Mouse (Mus musculus) midbrain, postnatal 0 days (tissue): ENCODE measurements at regions not wholly inside any gene's neighbourhood (a gene's known extent, or its start where the extent isn't known, plus 50 kb on each side); places are given as distances from the start of the nearest gene placed in this dataset.
A peak's percentile ranks its signal among the peaks of the same experiment; 100 is the strongest.

ENCODE experiments used
- ATAC-seq: fragments of 200-750 bp; cut with Nextera tagmentation; 2 replicates; pipeline ENCODE4 v1.8.0; 2017; ENCODE audit warnings: moderate number of reproducible peaks, mild to moderate bottlenecking, moderate TSS enrichment, moderate library complexity; ENCODE audit not compliant: low FRiP score
- DNase-seq: peaks from one replicate; pipeline ENCODE4 v3.0.0-alpha.2; 2015; ENCODE audit warnings: low spot score
- H3K27ac ChIP-seq: fragments of 300-500 bp; sonication (generic); 2 replicates; pipeline ENCODE4 v1.5.1; 2014; ENCODE audit warnings: low read depth, mild to moderate bottlenecking, low read length, mixed read lengths
- H3K27me3 ChIP-seq: fragments of 300-500 bp; sonication (generic); 2 replicates; pipeline ENCODE4 v1.6.1; 2014; ENCODE audit warnings: low read length, control low read depth, mixed read lengths; ENCODE audit not compliant: insufficient read depth
- H3K36me3 ChIP-seq: fragments of 300-500 bp; sonication (generic); 2 replicates; pipeline ENCODE4 v1.6.1; 2014; ENCODE audit warnings: low read length, control low read depth, mixed read lengths; ENCODE audit not compliant: insufficient read depth
- H3K4me1 ChIP-seq: fragments of 300-500 bp; sonication (generic); 2 replicates; pipeline ENCODE4 v1.6.1; 2014; ENCODE audit warnings: mild to moderate bottlenecking, control low read depth, antibody characterized with exemption, low read length, mixed read lengths; ENCODE audit not compliant: insufficient read depth
- H3K4me2 ChIP-seq: fragments of 300-500 bp; sonication (generic); 2 replicates; pipeline ENCODE4 v1.6.1; 2014; ENCODE audit warnings: low read depth, mild to moderate bottlenecking, low read length, mixed read lengths; ENCODE audit not compliant: poor library complexity, severe bottlenecking
- H3K4me3 ChIP-seq: fragments of 300-500 bp; sonication (generic); 2 replicates; pipeline ENCODE4 v1.5.1; 2014; ENCODE audit warnings: low read depth, mild to moderate bottlenecking, low read length, moderate library complexity
- H3K9ac ChIP-seq: fragments of 300-500 bp; sonication (generic); replicated peaks from 2 replicates; pipeline ENCODE4 v1.6.1; 2014; ENCODE audit warnings: mild to moderate bottlenecking, low read length, moderate library complexity, mixed read lengths; ENCODE audit not compliant: poor library complexity, severe bottlenecking
- H3K9me3 ChIP-seq: fragments of 300-500 bp; sonication (generic); 2 replicates; pipeline ENCODE4 v1.6.1; 2016; ENCODE audit warnings: low read length, control low read depth
- CTCF ChIP-seq: IDR thresholded peaks from 2 replicates; pipeline ENCODE4 v1.5.1; 2016; ENCODE audit warnings: antibody characterized with exemption, mild to moderate bottlenecking
- WGBS: fragments of 180-500 bp; shearing (Covaris S2); extraction: QIAGEN DNeasy Blood & Tissue Kit; methylation state at CpG from one replicate; pipeline ENCODE4 v1.1.7; 2014; 5-methylcytosine and 5-hydroxymethylcytosine counted together

DNA sequence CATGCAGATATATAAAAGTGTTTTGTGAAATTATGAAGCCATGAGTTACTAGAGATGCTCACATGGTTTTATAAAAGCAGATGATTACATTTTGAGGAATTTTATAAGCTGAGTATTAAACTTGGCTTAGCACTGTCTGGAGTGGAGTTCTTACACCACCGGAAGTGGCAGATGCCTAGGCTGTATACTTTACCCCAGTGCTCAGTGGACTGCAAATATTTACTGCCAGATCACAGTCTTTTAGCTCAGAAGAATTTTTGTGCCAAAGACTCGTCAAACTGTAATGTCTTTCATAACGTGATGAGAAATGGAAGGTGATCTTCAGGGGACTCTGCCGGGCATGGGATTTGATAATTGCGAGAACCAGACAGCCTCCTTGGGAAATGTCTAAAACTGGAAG is 136.1 kb upstream of the 9330182O14Rik start:
- 79% methylated on average over 5 of the region's 5 CpGs for WGBS
- H3K36me3 ChIP-seq: no peaks in the 10 kb centered on the region
- H3K9ac ChIP-seq: no peak overlapping the region
- no peak overlapping the region for H3K27ac ChIP-seq
- no peak for DNase-seq
- no peak overlapping the region for H3K4me2 ChIP-seq
- H3K4me1 ChIP-seq: no peaks in the 10 kb centered on the region
- no peak for TF ChIP-seq CTCF
- no peaks in the 10 kb centered on the region for H3K27me3 ChIP-seq
- H3K4me3 ChIP-seq: no peak overlapping the region
- no peak for ATAC-seq
- no peaks in the 10 kb centered on the region for H3K9me3 ChIP-seq

DNA sequence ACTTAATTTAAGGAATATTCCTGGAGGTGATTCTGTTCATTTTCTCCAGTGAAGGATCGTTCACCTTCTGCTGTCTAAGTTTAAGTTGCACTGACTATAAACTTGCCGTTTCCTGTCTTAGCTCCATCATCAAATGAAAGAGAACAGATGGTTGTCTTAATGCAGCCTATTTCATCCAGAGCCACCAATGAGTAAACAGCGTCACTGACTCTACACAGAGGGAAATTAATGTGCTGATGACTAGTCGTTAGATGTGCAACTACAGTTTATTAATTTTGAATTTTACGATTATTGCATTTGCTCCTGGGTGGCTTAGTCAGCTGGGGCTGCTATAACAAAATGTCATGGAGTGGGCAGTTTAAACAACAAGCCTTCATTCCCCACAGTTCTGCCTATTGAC is 134.1 kb upstream of the 9330182O14Rik start:
- H3K4me2 ChIP-seq: no peak overlapping the region
- H3K27ac ChIP-seq: no peak overlapping the region
- ATAC-seq (no peak), DNase-seq (no peak)
- no peaks in the 10 kb centered on the region for H3K9me3 ChIP-seq
- 92% methylated on average over 5 of the region's 5 CpGs for WGBS
- H3K36me3 ChIP-seq: no peaks in the 10 kb centered on the region
- H3K4me3 ChIP-seq: no peak overlapping the region
- H3K27me3 ChIP-seq: no peaks in the 10 kb centered on the region
- H3K9ac ChIP-seq: no peak overlapping the region
- no peaks in the 10 kb centered on the region for H3K4me1 ChIP-seq
- no peak for TF ChIP-seq CTCF

DNA sequence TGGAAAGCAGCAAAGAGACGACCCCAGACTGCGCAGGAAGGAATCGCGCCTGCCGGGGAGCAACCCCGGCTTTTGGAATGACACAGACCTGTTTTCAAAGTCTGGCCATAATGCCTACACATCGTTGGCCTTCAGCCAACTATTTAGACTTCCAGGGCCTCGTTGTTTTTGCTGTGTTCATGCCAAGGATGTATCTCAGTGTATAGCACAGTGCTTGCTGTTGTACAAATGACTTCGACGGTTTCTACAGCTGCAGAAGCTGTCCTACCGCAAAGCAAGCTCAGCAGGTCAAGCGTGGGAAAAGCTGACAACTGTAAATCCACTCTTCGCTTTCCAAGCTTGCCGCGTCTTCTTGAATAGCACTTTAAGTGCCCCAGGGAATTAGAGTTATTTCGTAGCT is 129.1 kb upstream of the 9330182O14Rik start:
- DNase-seq (no peak), ATAC-seq (no peak)
- no peak overlapping the region for H3K9ac ChIP-seq
- H3K4me3 ChIP-seq: no peak overlapping the region
- 82% methylated on average over 16 of the region's 16 CpGs for WGBS
- no peaks in the 10 kb centered on the region for H3K36me3 ChIP-seq
- no peaks in the 10 kb centered on the region for H3K4me1 ChIP-seq
- H3K27me3 ChIP-seq: no peaks in the 10 kb centered on the region
- no peak overlapping the region for H3K27ac ChIP-seq
- TF ChIP-seq CTCF: no peak
- H3K9me3 ChIP-seq: no peaks in the 10 kb centered on the region
- no peak overlapping the region for H3K4me2 ChIP-seq

DNA sequence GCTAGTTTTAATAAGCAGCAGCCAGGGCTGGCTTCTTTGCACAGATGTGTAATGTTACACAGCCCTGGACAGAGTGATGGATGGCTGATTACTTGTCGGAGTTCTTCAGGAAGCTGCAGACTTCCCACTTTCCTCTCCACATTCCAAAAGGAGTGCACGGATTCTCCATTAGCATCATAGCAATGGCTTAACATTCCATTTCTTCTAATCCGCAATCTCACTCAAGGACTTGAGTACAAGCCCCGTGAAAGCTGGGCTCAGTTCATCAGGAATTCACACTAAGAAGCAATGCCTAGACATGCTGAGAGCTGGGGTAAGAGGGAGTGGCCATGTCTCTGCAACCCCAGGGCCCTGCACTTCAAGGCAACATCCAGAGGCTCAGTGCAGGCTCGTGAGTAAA is 126.3 kb upstream of the 9330182O14Rik start:
- no peak for TF ChIP-seq CTCF
- no peak overlapping the region for H3K4me3 ChIP-seq
- no peaks in the 10 kb centered on the region for H3K4me1 ChIP-seq
- no peak for ATAC-seq
- no peak overlapping the region for H3K27ac ChIP-seq
- no peaks in the 10 kb centered on the region for H3K27me3 ChIP-seq
- H3K36me3 ChIP-seq: no peaks in the 10 kb centered on the region
- WGBS: 16% methylated on average over 5 of the region's 5 CpGs
- H3K9me3 ChIP-seq: no peaks in the 10 kb centered on the region
- H3K9ac ChIP-seq: no peak overlapping the region
- no peak overlapping the region for H3K4me2 ChIP-seq
- DNase-seq: no peak

DNA sequence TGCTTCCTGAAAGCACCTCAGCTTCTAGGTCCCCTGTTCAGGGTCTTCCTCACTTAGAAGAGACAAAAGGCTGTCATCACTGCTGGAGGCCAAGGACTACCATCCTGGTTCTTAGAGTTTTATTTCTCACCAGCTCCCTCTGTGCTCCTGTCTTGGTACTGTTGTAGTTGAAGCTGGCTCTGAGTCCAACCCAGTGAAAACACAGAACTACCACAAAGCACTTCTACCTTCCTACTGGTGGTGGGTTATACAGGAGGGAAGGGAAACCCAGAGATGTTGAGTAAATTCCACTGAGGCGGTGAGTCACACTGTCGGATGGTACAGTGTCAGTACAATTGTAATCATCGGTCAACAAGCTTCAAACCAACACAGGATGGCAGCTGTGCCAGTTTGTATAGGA is 120.3 kb upstream of the 9330182O14Rik start:
- H3K9ac ChIP-seq: no peak overlapping the region
- no peaks in the 10 kb centered on the region for H3K36me3 ChIP-seq
- DNase-seq (no peak), ATAC-seq (no peak)
- no peak overlapping the region for H3K4me2 ChIP-seq
- no peaks in the 10 kb centered on the region for H3K4me1 ChIP-seq
- no peak overlapping the region for H3K27ac ChIP-seq
- H3K9me3 ChIP-seq: no peaks in the 10 kb centered on the region
- no peak overlapping the region for H3K4me3 ChIP-seq
- no peaks in the 10 kb centered on the region for H3K27me3 ChIP-seq
- TF ChIP-seq CTCF: no peak
- 94% methylated on average over 3 of the region's 3 CpGs for WGBS

DNA sequence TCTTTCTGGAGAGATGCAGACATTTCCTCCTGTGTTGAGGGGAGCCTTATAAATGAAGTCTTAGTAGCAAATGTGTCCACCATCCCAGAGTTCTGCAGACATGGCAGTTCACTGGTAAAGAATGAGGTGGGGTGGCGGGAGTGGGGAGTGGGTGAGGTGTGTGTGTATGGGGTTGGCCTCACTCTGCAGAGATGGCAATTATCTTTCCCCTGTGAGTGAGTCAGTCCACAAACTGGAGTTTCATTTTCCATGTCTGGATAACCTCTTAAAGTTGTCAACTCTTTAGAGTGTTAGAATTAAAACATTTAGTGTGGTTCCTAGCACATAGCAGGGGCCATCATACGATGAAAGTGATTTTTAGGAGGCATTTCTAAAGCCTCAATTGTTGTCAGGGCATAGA is 117.1 kb upstream of the 9330182O14Rik start:
- no peaks in the 10 kb centered on the region for H3K4me1 ChIP-seq
- H3K27me3 ChIP-seq: no peaks in the 10 kb centered on the region
- no peak overlapping the region for H3K4me2 ChIP-seq
- no peak for TF ChIP-seq CTCF
- WGBS: 83% methylated on average over 2 of the region's 2 CpGs
- no peaks in the 10 kb centered on the region for H3K36me3 ChIP-seq
- no peak overlapping the region for H3K4me3 ChIP-seq
- ATAC-seq: no peak
- H3K27ac ChIP-seq: no peak overlapping the region
- no peak overlapping the region for H3K9ac ChIP-seq
- no peaks in the 10 kb centered on the region for H3K9me3 ChIP-seq
- no peak for DNase-seq

DNA sequence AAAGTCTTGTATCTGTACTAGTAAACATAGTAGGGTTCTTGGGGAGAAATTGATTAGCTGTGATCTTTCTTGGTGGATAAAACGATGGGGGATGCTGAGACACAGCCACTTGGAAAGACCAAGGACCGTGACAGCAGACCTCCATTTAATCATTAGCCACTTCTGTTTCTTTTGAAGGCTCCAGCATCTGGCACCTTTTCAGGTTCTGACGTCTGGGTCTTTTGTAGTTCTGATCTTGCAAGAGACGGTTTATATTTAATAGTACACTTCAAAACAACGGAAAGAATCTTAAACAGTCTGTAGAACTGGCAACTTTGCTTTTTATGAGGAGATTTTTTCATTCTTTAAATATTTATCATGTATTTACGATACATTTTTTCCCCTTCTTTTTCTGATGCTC is 116.6 kb upstream of the 9330182O14Rik start:
- Histone ChIP-seq H3K9ac (no peak overlapping the region), H3K36me3 (no peaks in the 10 kb centered on the region), H3K27ac (no peak overlapping the region), H3K4me1 (no peaks in the 10 kb centered on the region), H3K4me2 (peak overlapping the region; percentile 18; the same call in 1 of the 2 replicates), H3K4me3 (no peak overlapping the region), H3K27me3 (no peaks in the 10 kb centered on the region), H3K9me3 (no peaks in the 10 kb centered on the region)
- 18% methylated on average over 6 of the region's 6 CpGs for WGBS
- DNase-seq (no peak), ATAC-seq (no peak)
- no peak for TF ChIP-seq CTCF
